Comparison of ENCODE assay signal across 10 mouse cellular contexts in genomic region chr16:33921514-33921913, GRCm38 (mm10). TPM values are rescaled to one million over a fixed set of nuclear protein-coding genes. Genes with fewer than 3 reads are reported as not detected.
A peak's percentile ranks its signal among the peaks of the same experiment; 100 is the strongest.
DNase-seq lines count a peak whose midpoint lies in the region; ATAC-seq and TF ChIP-seq lines count a peak whose summit lies in the region.
"Had no signal": no experiment of that assay in that cellular context is flagged by ENCODE, and none has a peak within 500 bp of the region (broad histone marks: within the 10 kb centered on the region; RNA-seq: fewer than 3 reads in every experiment).

No protein-coding gene starts in this region.

- no peak overlapping the region for H3K4me2 ChIP-seq in hindbrain, embryonic 11.5 days (replicated peaks; ENCODE audit: low read depth, low read length)
- H3K4me2 ChIP-seq in embryonic facial prominence, embryonic 13.5 days: no peak overlapping the region
- H3K4me2 ChIP-seq in liver, embryonic 14.5 days (ENCODE audit: low read depth): peak overlapping the region; percentile 8; the same call in 1 of the 2 replicates

- TF ChIP-seq CTCF in liver, embryonic 14.5 days (IDR thresholded peaks at IDR 0.05; ENCODE audit: low read depth): no peak

- H3K27me3 ChIP-seq in hindbrain, embryonic 10.5 days (ENCODE audit: insufficient read depth, poor library complexity, severe bottlenecking): no peaks in the 10 kb centered on the region
- no peaks in the 10 kb centered on the region for H3K27me3 ChIP-seq in hindbrain, embryonic 11.5 days (ENCODE audit: control insufficient read depth, insufficient read depth, low read length)
- H3K27me3 ChIP-seq in embryonic facial prominence, embryonic 13.5 days: no peaks in the 10 kb centered on the region
- no peaks in the 10 kb centered on the region for H3K27me3 ChIP-seq in liver, embryonic 14.5 days (ENCODE audit: control insufficient read depth, insufficient read depth, low read length)

- H3K4me1 ChIP-seq in hindbrain, embryonic 10.5 days (replicated peaks): peaks cover 30% of the 10 kb centered on the region
- H3K4me1 ChIP-seq in hindbrain, embryonic 11.5 days (replicated peaks; ENCODE audit: control insufficient read depth, insufficient read depth, low read length): no peaks in the 10 kb centered on the region
- peaks cover 54% of the 10 kb centered on the region for H3K4me1 ChIP-seq in embryonic facial prominence, embryonic 13.5 days
- peaks cover 13 to 42% of the 10 kb centered on the region in 2 experiments for H3K4me1 ChIP-seq in liver, embryonic 14.5 days (replicated peaks; ENCODE audit: control insufficient read depth in 2 of 2, insufficient read depth in 2 of 2, low read length in 1 of 2)

- no peak for TF ChIP-seq EP300 in liver, embryonic 14.5 days (IDR thresholded peaks at IDR 0.05; ENCODE audit: low read depth)

- no peaks in the 10 kb centered on the region for H3K36me3 ChIP-seq in hindbrain, embryonic 10.5 days
- no peaks in the 10 kb centered on the region for H3K36me3 ChIP-seq in hindbrain, embryonic 11.5 days (ENCODE audit: control insufficient read depth, insufficient read depth, low read length)
- H3K36me3 ChIP-seq in embryonic facial prominence, embryonic 13.5 days: peaks cover 47% of the 10 kb centered on the region
- H3K36me3 ChIP-seq in liver, embryonic 14.5 days (replicated peaks; ENCODE audit: control insufficient read depth, insufficient read depth, low read depth): no peaks in the 10 kb centered on the region

- 80% methylated on average over 5 of the region's 5 CpGs for WGBS in hindbrain, embryonic 10.5 days
- WGBS in hindbrain, embryonic 11.5 days: 80% methylated on average over 5 of the region's 5 CpGs
- 53% methylated on average over 5 of the region's 5 CpGs for WGBS in embryonic facial prominence, embryonic 13.5 days
- 38% methylated on average over 5 of the region's 5 CpGs for WGBS in liver, embryonic 14.5 days (ENCODE audit: insufficient replicate concordance)

- H3K27ac ChIP-seq in hindbrain, embryonic 10.5 days: peak overlapping the region; percentile 73; the same call in 1 of the 2 replicates
- no peak overlapping the region for H3K27ac ChIP-seq in hindbrain, embryonic 11.5 days (ENCODE audit: low read depth, low read length)
- peak overlapping the region; percentile 83 for H3K27ac ChIP-seq in embryonic facial prominence, embryonic 13.5 days
- H3K27ac ChIP-seq in liver, embryonic 14.5 days: no peak overlapping the region

- no peak overlapping the region for H3K9ac ChIP-seq in hindbrain, embryonic 11.5 days (ENCODE audit: low read depth, low read length)
- no peak overlapping the region for H3K9ac ChIP-seq in embryonic facial prominence, embryonic 13.5 days
- no peak overlapping the region for H3K9ac ChIP-seq in liver, embryonic 14.5 days (replicated peaks)

- DNase-seq in hindbrain, embryonic 10.5 days (ENCODE audit: low spot score): no peak
- no peak for DNase-seq in hindbrain, embryonic 11.5 days (ENCODE audit: low spot score)
- DNase-seq in 416B (ENCODE audit: low read depth): peak; percentile 80
- no peak for DNase-seq in liver, embryonic 14.5 days (ENCODE audit: low read depth in 3 of 3, low spot score in 3 of 3)
- no peak for DNase-seq in cerebellum, adult 9-11 months
- DNase-seq in gastrocnemius, adult 18-20 months (ENCODE audit: low spot score): no peak
- no peak for DNase-seq in thymus, postnatal 0 days (ENCODE audit: low spot score)
- DNase-seq: lung, postnatal 14 days had no signal

- H3K9me3 ChIP-seq in hindbrain, embryonic 10.5 days: no peaks in the 10 kb centered on the region
- no peaks in the 10 kb centered on the region for H3K9me3 ChIP-seq in hindbrain, embryonic 11.5 days (ENCODE audit: control insufficient read depth, low read length)
- no peaks in the 10 kb centered on the region for H3K9me3 ChIP-seq in embryonic facial prominence, embryonic 13.5 days
- H3K9me3 ChIP-seq in liver, embryonic 14.5 days (ENCODE audit: control insufficient read depth, low read length): no peaks in the 10 kb centered on the region

- no peak for ATAC-seq in hindbrain, embryonic 11.5 days (ENCODE audit: low FRiP score)
- ATAC-seq in embryonic facial prominence, embryonic 13.5 days (ENCODE audit: insufficient number of reproducible peaks, insufficient read depth, low FRiP score, low TSS enrichment, low read depth): no peak
- no peak for ATAC-seq in liver, embryonic 14.5 days (ENCODE audit: insufficient read depth)

- H3K4me3 ChIP-seq in hindbrain, embryonic 10.5 days: no peak overlapping the region
- no peak overlapping the region for H3K4me3 ChIP-seq in hindbrain, embryonic 11.5 days (ENCODE audit: low read depth, low read length)
- H3K4me3 ChIP-seq in embryonic facial prominence, embryonic 13.5 days: no peak overlapping the region
- no peak overlapping the region for H3K4me3 ChIP-seq in liver, embryonic 14.5 days (ENCODE audit: insufficient read depth in 1 of 2, low read depth in 2 of 2, low read length in 2 of 2)
- H3K4me3 ChIP-seq: erythroblast, embryonic 14.5 days had no signal

RNA-seq across cellular contexts. Expression of gene Umps, which starts 45.3 kb away (rescaled TPM):
- 63.8 and 87.1 TPM in 2 replicates for polyA plus RNA-seq in hindbrain, embryonic 10.5 days (2016; fragmentation: Nextera tagmentation; extraction: Ambion mirVana)
- polyA plus RNA-seq in hindbrain, embryonic 11.5 days (2014; fragmentation: Nextera tagmentation; extraction: Ambion mirVana): 55.5 and 62.6 TPM in 2 replicates
- polyA plus RNA-seq in embryonic facial prominence, embryonic 13.5 days (2015; fragmentation: Nextera tagmentation; extraction: Ambion mirVana): 57.4 and 62.5 TPM in 2 replicates
- 15.2 and 23.7 TPM in 2 replicates for polyA plus RNA-seq in liver, embryonic 14.5 days (2012; rRNA removed)
- polyA plus RNA-seq in liver, embryonic 14.5 days (2014; fragmentation: Nextera tagmentation; extraction: Ambion mirVana): 38.9 and 40.2 TPM in 2 replicates
- total RNA-seq in gastrocnemius, adult 18-20 months (2021): 1 to 10 TPM; 5.8 to 6.8 TPM
- 46.2 and 53.2 TPM in 2 replicates for polyA plus RNA-seq in thymus, postnatal 0 days (2015; fragmentation: Nextera tagmentation; extraction: Ambion mirVana)

Comparison
In these comparisons a context has a peak if more than half of its experiments do, and no peak if none do; other contexts are left out.
1. H3K27ac ChIP-seq: peak in hindbrain, embryonic 10.5 days (single experiment) and embryonic facial prominence, embryonic 13.5 days (single experiment); none in hindbrain, embryonic 11.5 days (single experiment) and liver, embryonic 14.5 days (single experiment).